Mouse (Mus musculus) embryo, embryonic 10 days (tissue): ENCODE measurements around the gene Olfr283.
"Not testable (repeated sequence)": the region's sequence is repeated elsewhere in the genome, so short reads cannot be mapped to it uniquely, and the experiment has no call there.

ENCODE experiments used
- DNase-seq: peaks from one replicate; pipeline ENCODE4 v3.0.0-alpha.2; 2015; ENCODE audit warnings: low spot score

Olfr283 gene

GRCm38 (mm10) chr15:98380846-98381245 lies at the start of gene Olfr283:
TSS of gene Olfr283 (minus strand) at chr15:98380946.
- no peak for DNase-seq

DNA sequence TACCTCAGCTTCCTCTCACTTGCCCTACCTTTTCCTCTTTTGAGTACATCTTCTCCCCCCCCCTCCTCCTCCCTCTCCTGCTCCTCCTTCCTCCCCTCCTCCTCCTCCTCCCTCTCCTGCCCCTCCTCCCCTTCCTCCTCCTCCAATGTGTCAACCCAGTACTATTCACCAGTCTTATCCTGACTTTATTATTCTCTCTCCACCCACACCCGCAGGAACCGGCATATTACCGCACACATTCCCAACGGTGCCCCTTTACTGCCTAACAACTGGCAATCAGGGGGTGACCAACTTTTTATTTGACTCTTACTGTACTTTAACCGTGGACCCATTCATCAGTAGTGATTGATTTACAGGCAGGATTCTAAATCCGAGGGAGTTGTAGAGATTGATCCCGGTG lies 44.4 kb upstream of the Olfr283 start:
- DNase-seq: no peak

DNA sequence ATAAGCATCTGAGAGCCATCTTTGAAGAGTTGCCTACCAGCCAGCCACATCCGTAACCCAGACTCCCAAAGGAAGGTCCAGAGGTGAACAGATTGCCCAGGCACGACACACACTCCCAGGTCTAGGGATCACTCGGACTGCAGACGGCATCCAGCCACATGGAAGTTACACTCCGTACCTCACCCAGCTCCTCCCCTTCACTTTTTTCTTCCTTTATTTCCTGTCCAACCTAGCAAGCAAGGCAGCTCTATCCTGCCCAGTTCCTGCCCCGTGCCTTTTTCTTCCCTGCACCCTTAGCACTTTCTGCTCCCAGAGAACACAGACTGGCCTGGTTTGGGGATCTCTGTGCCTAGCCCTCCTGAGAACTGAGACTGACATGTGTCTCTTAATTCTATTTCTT lies 44.0 kb upstream of the Olfr283 start:
- DNase-seq: no peak

GRCm38 (mm10) chr15:98424326-98424725 lies 43.6 kb upstream of the Olfr283 start:
- peak; percentile 12 for DNase-seq

DNA sequence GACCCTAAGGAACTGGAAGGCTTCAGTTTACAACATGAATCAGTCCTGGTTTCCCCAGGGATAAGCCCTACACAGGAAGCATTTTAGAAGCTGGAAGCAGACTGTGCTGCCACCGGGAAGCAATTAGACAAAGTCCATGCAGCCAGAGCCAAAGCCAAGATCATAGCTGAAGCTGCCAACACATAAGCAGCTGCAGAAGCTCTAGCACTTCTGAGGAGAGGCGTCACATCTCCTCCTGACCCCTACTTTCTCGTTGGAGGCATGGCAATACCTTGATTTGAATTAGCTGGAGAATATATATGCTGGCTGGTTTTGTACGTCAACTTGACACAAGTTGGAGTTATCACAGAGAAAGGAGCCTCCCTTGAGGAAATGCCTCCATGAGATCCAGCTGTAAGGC lies 40.2 kb upstream of the Olfr283 start:
- no peak for DNase-seq

DNA sequence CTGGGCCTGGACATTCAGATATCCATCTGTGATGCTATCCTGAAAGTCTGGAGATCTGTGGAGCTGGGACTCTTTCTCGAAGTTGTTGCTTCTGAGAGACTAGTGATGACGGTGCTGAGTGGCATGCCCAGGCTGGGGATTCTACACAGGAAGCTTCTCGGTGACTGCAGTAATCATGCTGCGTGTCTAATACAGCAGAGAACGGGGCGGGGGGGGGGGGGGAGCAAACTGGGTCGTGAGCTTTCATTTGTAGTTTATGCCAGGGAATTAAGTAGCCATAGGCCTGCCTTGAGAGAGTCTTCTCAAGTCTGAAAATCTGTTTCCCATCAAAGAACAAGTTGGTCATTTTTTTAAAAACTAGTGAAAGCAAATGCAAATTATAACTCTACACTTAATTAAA lies 37.4 kb upstream of the Olfr283 start:
- DNase-seq: no peak

DNA sequence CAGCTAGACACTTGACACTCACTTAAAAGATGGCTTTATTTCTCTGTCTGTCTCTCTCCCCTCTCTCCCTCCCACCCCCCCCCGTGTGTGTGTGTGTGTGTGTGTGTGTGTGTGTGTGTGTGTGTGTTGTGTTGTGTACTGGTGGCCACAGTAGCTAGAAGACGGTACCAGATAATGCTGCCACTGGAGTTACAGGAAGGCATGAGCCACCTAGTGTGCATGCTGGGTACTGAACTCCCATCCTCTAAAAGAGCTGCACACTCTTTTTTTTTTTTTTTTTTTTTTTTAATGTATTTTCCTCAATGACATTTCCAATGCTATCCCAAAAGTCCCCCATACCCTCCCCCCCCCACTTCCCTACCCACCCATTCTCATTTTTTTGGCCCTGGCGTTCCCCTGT lies 36.5 kb upstream of the Olfr283 start:
- DNase-seq: peak; percentile 43

GRCm38 (mm10) chr15:98416802-98417201 lies 36.1 kb upstream of the Olfr283 start:
- not testable (repeated sequence) for DNase-seq

- no peak for DNase-seq
These were observed 35.2 kb upstream of the Olfr283 start for GRCm38 (mm10) chr15:98415996-98416395.

DNA sequence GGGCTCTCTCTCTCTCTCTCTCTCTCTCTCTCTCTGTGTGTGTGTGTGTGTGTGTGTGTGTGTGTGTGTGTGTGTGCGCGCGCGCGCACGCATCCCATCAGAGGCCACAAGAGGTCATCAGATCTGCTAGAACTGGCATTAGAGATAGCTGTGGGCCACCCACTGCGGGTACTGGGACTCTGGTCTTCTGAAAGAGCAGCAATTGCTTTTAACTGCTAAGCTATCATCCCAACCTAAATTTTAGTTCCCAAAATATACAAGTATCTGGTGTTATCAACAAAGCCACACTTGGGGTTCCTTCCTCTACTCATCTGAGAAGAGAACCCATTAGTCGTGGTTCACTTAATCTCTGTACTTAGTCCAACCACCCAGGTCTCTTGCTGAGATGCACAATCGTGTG lies 29.5 kb upstream of the Olfr283 start:
- DNase-seq: no peak

DNA sequence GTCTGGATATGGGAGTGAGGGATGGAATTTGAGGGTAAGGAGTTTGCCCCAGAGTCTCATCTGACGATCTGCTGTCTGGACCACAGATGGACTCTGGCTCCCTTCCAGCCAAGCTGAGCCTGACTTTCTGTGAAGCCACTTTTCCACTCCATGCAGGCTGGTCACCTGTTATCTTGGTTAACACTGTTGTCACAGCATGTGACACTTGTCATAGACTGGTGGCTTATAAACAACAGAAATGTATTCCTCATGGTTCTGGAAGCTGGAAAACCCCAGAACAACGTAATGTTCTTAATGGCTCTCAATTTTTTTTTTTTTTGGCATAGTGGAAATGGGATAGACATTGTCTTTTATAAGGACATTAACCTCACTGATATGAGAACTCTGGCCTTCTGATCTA lies 28.9 kb upstream of the Olfr283 start:
- DNase-seq: no peak

DNA sequence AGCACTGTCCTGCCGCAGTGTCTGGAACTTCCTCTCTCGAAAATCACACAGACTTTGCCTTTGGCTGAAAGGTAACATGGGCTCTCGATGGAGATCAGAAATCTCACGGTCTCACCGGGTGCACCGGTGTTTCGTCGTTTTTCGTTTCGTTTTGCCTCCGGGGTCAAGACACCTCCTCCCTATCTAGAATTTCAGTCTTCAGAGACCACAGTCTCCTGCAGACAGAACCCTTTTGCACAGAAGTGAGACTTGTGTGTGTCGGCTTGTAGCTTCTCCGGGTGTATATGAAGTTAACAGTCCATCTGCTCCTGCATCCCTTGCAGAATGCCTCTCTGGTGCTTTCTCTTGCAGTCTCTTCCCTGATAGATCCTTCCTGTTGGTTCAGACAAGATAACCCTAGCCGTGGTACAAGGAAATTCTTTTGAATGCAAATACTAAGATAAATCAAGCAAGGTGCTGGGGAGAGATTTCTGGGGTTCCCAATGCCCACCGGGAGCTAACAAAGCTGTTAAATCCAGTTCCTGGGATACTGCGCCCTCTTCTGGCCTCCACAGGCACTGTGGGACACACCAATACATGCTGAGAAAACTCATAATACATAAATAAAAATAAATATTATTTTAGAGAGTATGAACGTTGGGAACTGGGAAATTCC lies 27.8 kb upstream of the Olfr283 start:
- peak; percentile 16 for DNase-seq

- no peak for DNase-seq
These were observed 21.6 kb upstream of the Olfr283 start for GRCm38 (mm10) chr15:98402356-98402755.

GRCm38 (mm10) chr15:98397136-98397535 lies 16.4 kb upstream of the Olfr283 start:
- no peak for DNase-seq

- no peak for DNase-seq
These were observed 11.1 kb upstream of the Olfr283 start for GRCm38 (mm10) chr15:98391903-98392187.

- no peak for DNase-seq
These were observed 10.5 kb upstream of the Olfr283 start for GRCm38 (mm10) chr15:98391081-98391902.

DNA sequence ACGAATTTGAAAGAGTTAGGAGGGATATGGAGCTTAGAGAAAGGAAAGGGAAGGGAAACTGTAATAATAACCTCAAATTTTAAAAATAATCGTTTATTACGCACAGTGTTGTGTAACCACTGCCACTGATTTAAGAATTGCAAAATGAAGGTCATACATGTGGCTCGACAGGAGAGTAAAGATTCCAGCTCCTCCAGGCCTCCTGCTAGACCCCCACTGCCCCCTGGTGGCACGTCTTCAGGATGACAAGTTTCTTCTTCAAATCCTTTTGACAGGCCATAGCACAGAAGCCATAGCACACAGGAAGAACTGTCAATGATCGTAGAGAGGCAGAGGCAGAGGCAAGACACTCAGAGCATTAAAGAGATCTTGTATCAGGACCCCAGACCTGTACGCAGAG lies 9.1 kb upstream of the Olfr283 start:
- peak; percentile 81 for DNase-seq

DNA sequence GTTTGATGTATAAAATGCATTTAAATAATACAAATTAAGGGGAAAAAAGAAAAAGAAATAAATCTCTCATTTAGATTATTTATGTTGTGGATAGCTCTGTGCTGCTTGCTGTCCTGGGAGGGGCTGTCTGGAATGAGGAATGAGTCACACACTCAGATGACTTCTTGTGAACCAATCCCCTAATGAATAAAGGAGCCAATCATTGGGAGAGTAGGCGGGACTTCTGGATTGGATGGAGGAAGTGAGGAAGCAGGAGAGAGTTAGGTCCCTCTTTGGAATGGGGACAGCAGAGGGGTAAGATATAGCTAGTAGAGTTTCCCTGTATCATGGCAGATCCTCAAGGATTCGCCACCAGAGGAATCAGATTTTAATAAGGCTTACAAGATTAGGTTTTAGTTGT lies 6.9 kb upstream of the Olfr283 start:
- DNase-seq: peak; percentile 16

- no peak for DNase-seq
These were observed 2.5 kb downstream of the Olfr283 start for GRCm38 (mm10) chr15:98378209-98378608.

DNA sequence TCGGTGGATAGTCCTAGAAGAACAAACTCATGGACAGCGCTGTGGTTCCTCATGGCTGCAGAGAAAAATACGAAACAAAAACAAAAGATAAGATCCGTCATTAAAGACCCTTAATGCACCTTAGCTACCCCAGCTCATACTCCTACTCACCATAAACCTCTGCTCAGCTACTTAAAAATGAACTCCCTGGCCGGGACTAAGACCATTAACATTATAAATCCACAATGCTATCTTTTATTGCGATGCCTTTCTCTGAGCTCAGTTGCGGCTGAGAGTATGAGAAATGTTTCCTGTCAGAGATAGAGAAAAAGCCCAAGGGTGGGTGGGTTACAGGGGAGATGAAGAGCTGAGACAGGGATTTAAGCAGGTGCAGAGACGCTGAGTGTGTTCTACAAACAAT lies 39.9 kb downstream of the Olfr283 start, which contains the start of gene Olfr284:
Olfr284 (minus strand) TSS at position 101 of the 400 bp plus-strand sequence.
- DNase-seq: no peak
